Mouse (Mus musculus) C2C12 (cell line): ENCODE results near the gene Fmo3. TPM values are rescaled to one million over a fixed set of nuclear protein-coding genes. Genes with fewer than 3 reads are reported as not detected.

Experiments
- H3K27me3 ChIP-seq: one replicate; pipeline ENCODE4 v1.6.1; 2011; ENCODE audit not compliant: control insufficient read depth, insufficient read depth, insufficient read length
- H3K36me3 ChIP-seq: one replicate; pipeline ENCODE4 v1.6.1; 2011; ENCODE audit not compliant: control insufficient read depth, insufficient read depth
- H3K4me3 ChIP-seq: one replicate; pipeline ENCODE4 v1.5.1; 2011; ENCODE audit warnings: mild to moderate bottlenecking, control low read depth; ENCODE audit not compliant: poor library complexity, insufficient read depth, severe bottlenecking
- H3K79me2 ChIP-seq: one replicate; pipeline ENCODE4 v1.6.1; 2011; ENCODE audit not compliant: control insufficient read depth, insufficient read depth
- H3K79me3 ChIP-seq: one replicate; pipeline ENCODE4 v1.6.1; 2011; ENCODE audit warnings: low read depth, control low read depth
- H3ac ChIP-seq: one replicate; pipeline ENCODE3; 2011; ENCODE audit warnings: low read depth; ENCODE audit not compliant: control insufficient read depth, insufficient read length
- CEBPB ChIP-seq: IDR thresholded peaks from one replicate; pipeline ENCODE4 v1.6.1; 2011; ENCODE audit warnings: low read depth, mild to moderate bottlenecking, control low read depth, moderate library complexity
- CTCF ChIP-seq: IDR thresholded peaks from one replicate; pipeline ENCODE4 v1.5.1; 2011; ENCODE audit not compliant: control insufficient read depth, insufficient read depth, insufficient read length
- FOSL1 ChIP-seq: IDR thresholded peaks from one replicate; pipeline ENCODE4 v1.8.0; 2011; ENCODE audit warnings: mild to moderate bottlenecking, low read length; ENCODE audit not compliant: poor library complexity, insufficient read depth, severe bottlenecking
- MAX ChIP-seq: IDR thresholded peaks from one replicate; pipeline ENCODE4 v1.6.1; 2011; ENCODE audit warnings: mild to moderate bottlenecking, control low read depth
- MYOD1 ChIP-seq: IDR thresholded peaks from one replicate; pipeline ENCODE4 v1.6.1; 2011; ENCODE audit warnings: low read depth; ENCODE audit not compliant: control insufficient read depth, insufficient read length
- MYOG ChIP-seq: IDR thresholded peaks from one replicate; pipeline ENCODE4 v1.6.1; 2011; ENCODE audit not compliant: control insufficient read depth, insufficient read length; ENCODE audit errors: extremely low read depth
- USF1 ChIP-seq: IDR thresholded peaks from one replicate; pipeline ENCODE4 v1.6.1; 2011; ENCODE audit warnings: low read depth, mild to moderate bottlenecking, control low read depth, moderate library complexity
- long read RNA-seq, 2 experiments: library from polyadenylated mRNA; unstranded; transcript quantifications; one replicate each; pipeline ENCODE4 v2.0.0; 2019 to 2020
- polyA plus RNA-seq: library from polyadenylated mRNA; unstranded; fragments of >200 nt; fragmentation: generic; extraction: Trizol; gene quantifications from one replicate; pipeline ENCODE4 v1.2.1, GENCODE M21; 2012; ENCODE audit warnings: missing spikeins

Gene Fmo3
- polyA plus RNA-seq, result not detected
- long read RNA-seq, experiment 1, result 0 reads
- long read RNA-seq, experiment 2, result 0 reads

DNA sequence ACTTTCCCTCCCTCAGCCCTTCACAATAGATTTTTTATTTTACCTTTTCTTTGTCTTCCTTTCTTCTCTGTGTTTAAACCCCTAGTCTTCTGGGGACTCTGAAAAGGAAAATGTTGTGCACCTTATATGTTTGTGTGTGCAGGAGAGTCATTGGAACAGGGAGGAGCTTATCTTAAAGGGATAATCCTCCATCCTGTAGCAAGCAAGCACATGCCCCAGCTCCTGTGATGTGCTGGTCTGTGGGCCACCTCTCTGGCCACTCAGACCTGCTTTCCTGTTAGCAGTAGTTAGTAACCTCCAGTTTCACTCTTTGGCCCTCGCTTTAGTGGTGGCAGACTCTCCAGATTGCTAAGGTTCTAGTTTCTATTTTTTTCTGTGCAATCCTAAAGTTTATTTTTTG, at the start of gene Fmo3:
Gene Fmo3 (minus strand): TSS at position 101 of the 400 bp plus-strand sequence.
- no peaks in the 10 kb centered on the region for H3K27me3 ChIP-seq
- H3K4me3 ChIP-seq, result no peak within 1 kb of the TSS
- H3K79me2 ChIP-seq, result no peaks in the 10 kb centered on the region
- no peak within 1 kb of the TSS for H3ac ChIP-seq
- no peaks in the 10 kb centered on the region for H3K79me3 ChIP-seq
- no peaks in the 10 kb centered on the region for H3K36me3 ChIP-seq
- TF ChIP-seq MYOG, result no peak
- no peak for TF ChIP-seq USF1
- TF ChIP-seq CEBPB, result no peak
- no peak for TF ChIP-seq MYOD1
- TF ChIP-seq FOSL1, result no peak
- no peak for TF ChIP-seq MAX
- no peak for TF ChIP-seq CTCF

GRCm38 (mm10) chr1:163023075-163023474, 38.7 kb upstream of the Fmo3 start:
- no peak overlapping the region for H3K4me3 ChIP-seq
- no peaks in the 10 kb centered on the region for H3K36me3 ChIP-seq
- H3K27me3 ChIP-seq, result no peaks in the 10 kb centered on the region
- no peak for TF ChIP-seq MYOG
- H3K79me2 ChIP-seq, result no peaks in the 10 kb centered on the region
- no peak overlapping the region for H3ac ChIP-seq
- H3K79me3 ChIP-seq, result no peaks in the 10 kb centered on the region

- no peak for TF ChIP-seq USF1
- TF ChIP-seq CEBPB, result no peak
- TF ChIP-seq MAX, result no peak
- TF ChIP-seq FOSL1, result no peak
- TF ChIP-seq MYOG, result no peak
- TF ChIP-seq MYOD1, result no peak
- TF ChIP-seq CTCF, result no peak
- Histone ChIP-seq H3K4me3 (no peak overlapping the region), H3K27me3 (peaks cover 7% of the 10 kb centered on the region)
Measured at GRCm38 (mm10) chr1:163009220-163009619, 24.9 kb upstream of the Fmo3 start.

DNA sequence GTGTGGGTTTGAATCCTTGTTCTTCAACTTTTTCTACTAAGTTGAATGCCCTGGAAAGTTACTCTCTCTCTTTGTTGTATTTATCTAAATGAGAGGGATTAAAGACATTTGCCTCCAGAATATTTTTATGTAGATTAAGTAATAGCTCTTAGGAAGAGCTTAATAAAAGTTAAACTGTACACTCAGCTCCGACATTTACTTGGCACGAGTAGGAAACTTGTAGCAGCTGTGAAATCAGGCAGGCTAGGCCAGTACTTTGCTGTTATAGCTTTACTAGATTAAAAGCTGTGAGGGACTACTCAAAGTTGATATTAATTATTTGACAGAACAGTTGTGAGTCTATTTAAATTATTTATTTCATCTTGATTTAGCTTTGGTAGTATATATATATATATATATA, 19.2 kb upstream of the Fmo3 start:
- Histone ChIP-seq H3K27me3 (peaks cover 7% of the 10 kb centered on the region), H3K4me3 (no peak overlapping the region), H3ac (no peak overlapping the region), H3K79me2 (no peaks in the 10 kb centered on the region), H3K36me3 (no peaks in the 10 kb centered on the region), H3K79me3 (no peaks in the 10 kb centered on the region)
- TF ChIP-seq FOSL1 (no peak), MAX (no peak), CTCF (no peak), MYOD1 (no peak), MYOG (no peak), USF1 (no peak), CEBPB (no peak)

More at GRCm38 (mm10) chr1:163009220-163009619, 24.9 kb upstream of the Fmo3 start:
- Histone ChIP-seq H3K36me3 (no peaks in the 10 kb centered on the region), H3K79me2 (no peaks in the 10 kb centered on the region), H3ac (no peak overlapping the region), H3K79me3 (no peaks in the 10 kb centered on the region)

GRCm38 (mm10) chr1:163001271-163001829, 17.0 kb upstream of the Fmo3 start:
- Histone ChIP-seq H3K79me2 (no peaks in the 10 kb centered on the region), H3K79me3 (no peaks in the 10 kb centered on the region), H3K27me3 (peaks cover 2% of the 10 kb centered on the region), H3K36me3 (no peaks in the 10 kb centered on the region), H3K4me3 (no peak overlapping the region), H3ac (no peak overlapping the region)
- no peak for TF ChIP-seq MYOG
- no peak for TF ChIP-seq USF1
- no peak for TF ChIP-seq CEBPB
- TF ChIP-seq MYOD1, result no peak
- no peak for TF ChIP-seq FOSL1
- TF ChIP-seq CTCF, result no peak
- TF ChIP-seq MAX, result no peak

- Histone ChIP-seq H3ac (no peak overlapping the region), H3K36me3 (no peaks in the 10 kb centered on the region), H3K79me2 (no peaks in the 10 kb centered on the region), H3K27me3 (no peaks in the 10 kb centered on the region), H3K79me3 (no peaks in the 10 kb centered on the region), H3K4me3 (no peak overlapping the region)
- TF ChIP-seq MAX, result no peak
- no peak for TF ChIP-seq FOSL1
- TF ChIP-seq CEBPB, result no peak
- TF ChIP-seq USF1, result no peak
- no peak for TF ChIP-seq CTCF
- TF ChIP-seq MYOD1, result no peak
- no peak for TF ChIP-seq MYOG
Measured at GRCm38 (mm10) chr1:162987546-162987945, 3.2 kb upstream of the Fmo3 start.
